Mouse (Mus musculus) lung, embryonic 14.5 days (tissue): ENCODE results near the gene Barx2. TPM values are rescaled to one million over a fixed set of nuclear protein-coding genes. Genes with fewer than 3 reads are reported as not detected.

Experiments
- ATAC-seq: fragments of 200-750 bp; cut with Nextera tagmentation; 2 replicates; pipeline ENCODE4 v1.8.0; 2017; ENCODE audit warnings: mild to moderate bottlenecking, moderate TSS enrichment, moderate library complexity; ENCODE audit not compliant: insufficient read depth
- DNase-seq: peaks from one replicate; pipeline ENCODE4 v3.0.0-alpha.2; 2015
- H3K27ac ChIP-seq: fragments of 300-500 bp; sonication (generic); 2 replicates; pipeline ENCODE4 v1.5.1; 2014; ENCODE audit warnings: low read depth, mild to moderate bottlenecking, moderate library complexity
- H3K27me3 ChIP-seq: fragments of 300-500 bp; sonication (generic); 2 replicates; pipeline ENCODE4 v1.6.1; 2014; ENCODE audit warnings: low read length, control low read depth; ENCODE audit not compliant: insufficient read depth
- H3K36me3 ChIP-seq: fragments of 300-500 bp; sonication (generic); 2 replicates; pipeline ENCODE4 v1.6.1; 2014; ENCODE audit warnings: control low read depth; ENCODE audit not compliant: insufficient read depth
- H3K4me1 ChIP-seq: fragments of 300-500 bp; sonication (generic); 2 replicates; pipeline ENCODE4 v1.6.1; 2014; ENCODE audit warnings: antibody characterized with exemption, control low read depth; ENCODE audit not compliant: insufficient read depth
- H3K4me2 ChIP-seq: fragments of 300-500 bp; sonication (generic); 2 replicates; pipeline ENCODE4 v1.6.1; 2014; ENCODE audit warnings: mild to moderate bottlenecking
- H3K4me3 ChIP-seq: fragments of 300-500 bp; sonication (generic); 2 replicates; pipeline ENCODE4 v1.5.1; 2014; ENCODE audit warnings: low read depth, low read length
- H3K9ac ChIP-seq: fragments of 300-500 bp; sonication (generic); 2 replicates; pipeline ENCODE4 v1.6.1; 2014
- H3K9me3 ChIP-seq: fragments of 300-500 bp; sonication (generic); 2 replicates; pipeline ENCODE4 v1.6.1; 2016; ENCODE audit warnings: low read depth, low read length, control low read depth
- CTCF ChIP-seq: IDR thresholded peaks from 2 replicates; pipeline ENCODE4 v1.5.1; 2016; ENCODE audit warnings: antibody characterized with exemption, low read depth
- WGBS: fragments of 180-500 bp; shearing (Covaris S2); extraction: QIAGEN DNeasy Blood & Tissue Kit; methylation state at CpG from one replicate; pipeline ENCODE4 v1.1.7; 2014; 5-methylcytosine and 5-hydroxymethylcytosine counted together
- polyA plus RNA-seq: library from polyadenylated mRNA; unstranded; fragments of >200 nt; fragmentation: Nextera tagmentation; extraction: Ambion mirVana; gene quantifications from 2 replicates; pipeline ENCODE4 v1.2.1, GENCODE M21; 2014

Gene Barx2
- polyA plus RNA-seq, 1 experiment from 2014 or later, result 0.36 TPM

DNA sequence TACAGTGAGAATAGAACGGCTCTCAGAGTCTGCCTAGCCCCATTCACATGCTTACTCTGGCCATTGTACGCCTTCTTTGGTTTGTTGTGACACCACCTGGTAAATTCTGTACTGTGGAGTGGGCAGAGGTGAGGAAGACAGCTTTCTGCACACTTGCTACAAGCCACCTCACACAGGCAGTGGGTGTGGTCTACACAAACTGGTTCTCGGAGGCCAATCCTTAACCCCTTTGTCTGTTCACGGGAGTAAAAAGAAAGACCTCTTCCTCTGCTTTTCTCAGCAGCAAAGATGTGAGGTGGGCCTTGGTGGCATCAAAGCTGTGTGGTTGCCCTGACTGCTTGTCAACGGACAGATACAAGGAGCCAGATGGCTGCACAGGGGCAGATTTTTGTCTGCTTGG is 68.6 kb downstream of the Barx2 start:
- no peak for TF ChIP-seq CTCF
- H3K9ac ChIP-seq, result no peak overlapping the region
- ATAC-seq (no peak), DNase-seq (no peak)
- no peaks in the 10 kb centered on the region for H3K4me1 ChIP-seq
- no peak overlapping the region for H3K4me2 ChIP-seq
- no peaks in the 10 kb centered on the region for H3K36me3 ChIP-seq
- 56% methylated on average over 5 of the region's 5 CpGs for WGBS
- H3K4me3 ChIP-seq, result no peak overlapping the region
- no peaks in the 10 kb centered on the region for H3K27me3 ChIP-seq
- H3K27ac ChIP-seq, result no peak overlapping the region
- H3K9me3 ChIP-seq, result no peaks in the 10 kb centered on the region

DNA sequence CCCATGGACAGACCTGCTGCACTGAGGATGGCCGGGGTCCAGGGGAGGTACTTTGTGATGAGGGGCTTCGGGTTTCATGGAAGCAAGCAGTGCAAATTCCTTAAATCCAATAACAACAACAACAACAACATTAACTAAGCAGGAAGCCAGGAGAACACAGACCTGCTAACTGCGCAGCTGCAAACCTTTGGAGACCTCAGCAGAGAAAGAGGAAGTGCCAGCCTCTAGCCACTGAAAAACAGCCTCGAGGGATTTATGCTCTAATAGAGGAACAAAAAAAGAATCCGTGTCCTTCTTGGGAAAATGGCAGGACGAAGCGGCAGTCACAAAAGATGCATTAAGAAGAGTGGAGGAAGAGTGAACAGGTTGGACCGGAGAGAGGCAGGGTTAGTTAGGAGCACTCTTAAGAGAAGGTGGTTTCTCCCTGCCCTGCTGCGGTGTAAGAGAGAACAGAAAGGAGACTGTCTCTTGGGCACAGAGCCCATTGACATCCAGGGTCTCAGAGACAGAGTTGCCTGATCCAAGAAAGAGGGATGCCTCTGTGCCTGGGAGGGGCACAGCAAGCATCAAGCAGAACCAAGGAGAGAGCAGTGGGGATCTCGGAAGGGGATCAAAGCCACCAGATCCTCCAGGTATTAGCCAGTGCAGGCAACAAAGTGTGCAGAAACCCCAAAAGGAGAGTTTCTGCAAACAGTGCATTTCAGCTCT is 72.0 kb downstream of the Barx2 start:
- WGBS, result 62% methylated on average over 10 of the region's 10 CpGs
- Histone ChIP-seq H3K4me3 (no peak overlapping the region), H3K27me3 (no peaks in the 10 kb centered on the region), H3K9me3 (no peaks in the 10 kb centered on the region), H3K4me2 (no peak overlapping the region), H3K27ac (no peak overlapping the region), H3K36me3 (no peaks in the 10 kb centered on the region), H3K4me1 (no peaks in the 10 kb centered on the region), H3K9ac (no peak overlapping the region)
- ATAC-seq (no peak), DNase-seq (no peak)
- no peak for TF ChIP-seq CTCF

DNA sequence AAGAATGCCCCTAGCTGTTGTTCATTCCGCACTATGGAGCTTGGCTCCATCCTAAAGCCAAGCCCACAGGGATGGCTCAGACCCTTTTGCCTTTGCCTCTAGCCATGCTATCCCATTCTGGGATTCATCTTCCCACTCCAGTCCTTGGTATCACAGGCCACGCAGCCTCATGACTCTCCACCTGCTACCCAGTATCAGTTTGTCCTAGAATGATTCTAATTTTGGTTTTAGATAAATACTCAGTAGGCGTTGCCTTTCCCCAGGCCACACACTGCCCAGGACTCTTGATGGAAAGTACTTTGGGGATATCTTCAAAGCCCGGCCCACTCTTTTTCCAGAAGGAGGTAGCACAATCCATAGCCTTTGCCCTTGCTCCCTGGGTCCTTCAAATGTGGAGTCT is 72.7 kb downstream of the Barx2 start:
- Histone ChIP-seq H3K4me3 (no peak overlapping the region), H3K27ac (peak overlapping the region; percentile 50; the same call in 1 of the 2 replicates), H3K4me2 (no peak overlapping the region), H3K36me3 (no peaks in the 10 kb centered on the region), H3K4me1 (no peaks in the 10 kb centered on the region), H3K9ac (no peak overlapping the region), H3K9me3 (no peaks in the 10 kb centered on the region), H3K27me3 (no peaks in the 10 kb centered on the region)
- no peak for ATAC-seq
- WGBS, result 72% methylated on average over 4 of the region's 4 CpGs
- no peak for TF ChIP-seq CTCF
- no peak for DNase-seq

DNA sequence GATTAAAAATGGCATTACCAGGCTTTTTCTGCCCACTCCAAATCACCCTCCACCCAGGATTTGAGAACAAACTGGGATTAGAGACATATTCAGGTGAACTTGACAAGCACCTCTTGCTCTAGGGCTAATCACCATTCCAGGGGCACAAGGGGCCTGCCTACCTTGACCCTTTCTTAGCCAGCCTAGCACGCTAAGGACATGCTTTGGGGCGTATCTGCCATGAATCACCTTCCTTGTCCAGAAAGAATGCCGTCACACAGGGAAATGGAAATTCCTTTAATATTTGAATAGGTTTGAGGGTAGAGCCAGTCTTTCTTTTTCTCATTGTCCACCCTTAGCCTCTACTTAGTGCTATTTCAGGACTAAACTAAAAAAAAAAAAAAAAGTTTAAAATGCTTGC is 73.2 kb downstream of the Barx2 start:
- Histone ChIP-seq H3K9ac (no peak overlapping the region), H3K9me3 (no peaks in the 10 kb centered on the region), H3K36me3 (no peaks in the 10 kb centered on the region), H3K4me1 (no peaks in the 10 kb centered on the region), H3K4me2 (no peak overlapping the region), H3K27ac (peak overlapping the region; percentile 79), H3K4me3 (no peak overlapping the region), H3K27me3 (no peaks in the 10 kb centered on the region)
- peak; percentile 14 for DNase-seq
- no peak; the same call in 1 of the 2 replicates for ATAC-seq
- no peak for TF ChIP-seq CTCF
- 46% methylated on average over 3 of the region's 3 CpGs for WGBS

DNA sequence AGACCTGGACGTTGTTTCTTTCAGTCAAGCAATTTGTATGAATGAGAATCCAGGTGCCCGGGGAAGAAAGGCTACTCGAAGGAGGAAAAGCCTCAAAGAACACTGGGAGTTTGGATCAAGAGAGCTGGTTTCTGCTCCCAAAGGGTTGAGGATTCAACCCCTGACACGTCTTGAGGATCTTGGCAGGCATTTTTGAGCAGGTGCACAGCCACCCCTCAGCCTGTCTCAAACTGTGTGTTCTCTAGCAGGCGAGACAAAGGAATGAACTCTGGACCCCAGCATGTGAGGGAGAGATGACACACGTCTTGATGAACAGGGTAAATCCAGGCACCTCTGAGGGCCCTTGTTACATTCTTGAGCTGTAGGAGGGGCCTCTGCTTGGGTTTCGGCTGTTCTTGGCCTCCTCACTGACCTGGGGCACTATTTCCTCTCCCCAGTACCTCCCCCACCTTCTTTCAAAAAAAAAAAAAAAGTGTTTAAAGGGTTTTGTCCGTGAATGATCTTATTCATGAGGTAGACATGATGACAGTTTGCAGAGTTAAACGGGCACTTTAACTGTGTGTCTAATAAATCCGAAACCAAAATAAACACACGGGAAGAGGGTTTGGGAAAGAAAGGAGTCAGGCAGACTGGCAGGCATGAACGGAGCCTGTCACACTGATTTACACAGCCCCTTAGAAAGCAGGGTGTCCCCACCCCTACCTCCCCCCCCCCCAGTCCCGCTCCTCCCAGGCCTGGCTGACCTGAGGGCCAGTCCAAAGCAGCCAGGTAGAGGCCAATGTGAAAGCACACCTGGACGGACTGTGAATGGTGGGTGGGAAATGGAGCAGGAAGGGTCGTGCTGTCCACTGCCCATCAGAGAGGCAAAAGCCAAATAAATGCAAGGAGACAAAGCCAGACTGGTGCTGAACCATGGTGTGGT is 73.9 kb downstream of the Barx2 start:
- no peak overlapping the region for H3K4me2 ChIP-seq
- DNase-seq (peak; percentile 38), ATAC-seq (peak; percentile 80)
- H3K27ac ChIP-seq, result peak overlapping the region; percentile 79
- H3K9ac ChIP-seq, result no peak overlapping the region
- no peak overlapping the region for H3K4me3 ChIP-seq
- no peaks in the 10 kb centered on the region for H3K9me3 ChIP-seq
- H3K4me1 ChIP-seq, result no peaks in the 10 kb centered on the region
- TF ChIP-seq CTCF, result no peak
- 18% methylated on average over 15 of the region's 15 CpGs for WGBS
- no peaks in the 10 kb centered on the region for H3K36me3 ChIP-seq
- no peaks in the 10 kb centered on the region for H3K27me3 ChIP-seq

DNA sequence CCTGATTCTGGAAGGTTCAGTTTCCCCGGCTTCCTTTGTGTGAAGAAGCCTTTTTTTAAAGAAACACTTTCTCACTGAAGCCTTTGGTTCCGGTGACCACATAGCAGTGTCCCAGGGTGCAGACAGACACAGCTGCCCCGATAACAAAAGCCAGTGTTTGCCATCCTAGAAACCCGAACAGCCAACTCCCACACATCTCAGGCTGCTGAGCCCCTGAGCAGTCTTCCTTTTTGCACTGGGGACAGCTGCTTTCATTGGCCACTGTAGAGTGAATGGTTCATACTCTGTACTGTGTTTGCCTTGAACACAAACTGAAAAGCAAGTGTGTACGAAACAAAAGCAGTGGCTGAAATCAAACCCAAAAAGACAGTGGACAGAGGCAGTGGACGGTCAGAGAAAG is 75.2 kb downstream of the Barx2 start:
- H3K9me3 ChIP-seq, result no peaks in the 10 kb centered on the region
- H3K27ac ChIP-seq, result no peak overlapping the region
- TF ChIP-seq CTCF, result no peak
- H3K4me1 ChIP-seq, result no peaks in the 10 kb centered on the region
- WGBS, result 63% methylated on average over 6 of the region's 6 CpGs
- no peaks in the 10 kb centered on the region for H3K27me3 ChIP-seq
- DNase-seq (no peak), ATAC-seq (no peak)
- no peak overlapping the region for H3K9ac ChIP-seq
- no peaks in the 10 kb centered on the region for H3K36me3 ChIP-seq
- no peak overlapping the region for H3K4me3 ChIP-seq
- no peak overlapping the region for H3K4me2 ChIP-seq

DNA sequence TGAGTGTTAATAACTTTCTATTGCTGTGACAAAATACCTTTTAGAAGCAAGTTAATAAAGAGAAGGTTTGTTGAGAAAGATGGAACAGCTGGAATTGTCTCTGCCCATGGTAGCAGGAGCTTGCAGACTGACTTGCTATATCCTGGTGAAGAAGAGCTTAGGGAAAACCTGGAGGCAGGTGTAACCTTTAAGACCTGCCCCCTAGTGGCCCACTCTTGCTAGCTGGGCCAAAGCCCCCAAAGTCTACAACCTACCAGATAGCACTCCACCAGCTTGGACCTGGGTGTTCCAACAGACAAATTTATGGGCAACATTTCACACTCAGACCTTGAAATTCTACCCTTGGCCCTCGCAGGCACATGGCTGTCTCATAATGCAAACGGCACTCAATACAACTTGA is 104.5 kb downstream of the Barx2 start:
- 68% methylated on average over 2 of the region's 2 CpGs for WGBS
- TF ChIP-seq CTCF, result peak; percentile 47
- no peak overlapping the region for H3K4me2 ChIP-seq
- DNase-seq, result peak; percentile 18
- no peak overlapping the region for H3K27ac ChIP-seq
- no peak for ATAC-seq
- no peaks in the 10 kb centered on the region for H3K9me3 ChIP-seq
- no peaks in the 10 kb centered on the region for H3K4me1 ChIP-seq
- H3K36me3 ChIP-seq, result no peaks in the 10 kb centered on the region
- no peak overlapping the region for H3K4me3 ChIP-seq
- no peaks in the 10 kb centered on the region for H3K27me3 ChIP-seq
- H3K9ac ChIP-seq, result no peak overlapping the region
